Mouse (Mus musculus) gastrocnemius, postnatal 10 days (tissue): ENCODE measurements around the gene Vmn1r63. TPM values are rescaled to one million over a fixed set of nuclear protein-coding genes. Genes with fewer than 3 reads are reported as not detected.
"Not testable (repeated sequence)": the region's sequence is repeated elsewhere in the genome, so short reads cannot be mapped to it uniquely, and the experiment has no call there.

Source experiments
- DNase-seq: peaks from one replicate; pipeline ENCODE4 v3.0.0; 2021; ENCODE audit warnings: mixed read lengths
- long read RNA-seq, 2 experiments: library from polyadenylated mRNA; stranded (forward); transcript quantifications; one replicate each; pipeline ENCODE4 v2.0.0; 2021
- total RNA-seq, 2 experiments: library from RNA; stranded (reverse); gene quantifications; 2 replicates each; pipeline ENCODE4 v1.2.3; 2021

Vmn1r63 gene
- total RNA-seq: not detected
- long read RNA-seq, experiment 1: 0 reads
- long read RNA-seq, experiment 2: 0 reads

DNA sequence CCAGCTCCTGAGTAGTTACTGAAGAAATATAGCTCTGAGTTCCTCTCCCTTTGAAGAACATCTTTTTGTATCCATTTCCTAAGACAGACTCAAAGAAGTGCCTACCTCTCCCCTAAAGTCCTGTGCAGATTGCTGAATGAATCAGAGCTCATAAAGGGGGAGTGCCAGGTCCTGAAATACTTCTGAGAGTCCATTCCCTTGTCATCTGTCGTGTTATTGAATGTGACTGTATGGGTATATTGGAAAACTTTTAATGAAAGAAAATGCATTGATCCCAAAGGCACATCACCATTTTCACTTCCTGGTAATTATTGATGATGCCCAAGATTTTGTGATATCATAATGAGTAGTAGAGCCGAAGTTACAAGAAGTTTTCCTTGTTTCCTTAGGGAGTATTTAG is at the start of gene Vmn1r63:
Gene Vmn1r63, minus strand, starts transcription at position 101 of the 400 bp plus-strand sequence.
- not testable (repeated sequence) for DNase-seq

Other genes with a start within 250 kb of the Vmn1r63 start
- not detected for gene Vmn1r61, start 192.2 kb downstream of the Vmn1r63 start, total RNA-seq
- not detected for gene Vmn1r62, start 131.8 kb downstream of the Vmn1r63 start, total RNA-seq
- gene Vmn1r64, start 79.1 kb upstream of the Vmn1r63 start, total RNA-seq: not detected
- not detected for gene Vmn1r65, start 205.6 kb upstream of the Vmn1r63 start, total RNA-seq
- not detected for gene Nlrp4c, start 239.7 kb upstream of the Vmn1r63 start, total RNA-seq